Mouse (Mus musculus) embryonic fibroblast, embryonic 13.5 days (primary cell): ENCODE measurements around the gene Dtx1.

Experiments
- CTCF ChIP-seq: IDR thresholded peaks from 2 replicates; pipeline ENCODE4 v1.5.1; 2011; ENCODE audit warnings: mild to moderate bottlenecking, control low read depth, low read length, moderate library complexity, borderline replicate concordance; ENCODE audit not compliant: insufficient read depth
- POLR2A ChIP-seq: IDR thresholded peaks from 2 replicates; pipeline ENCODE4 v1.6.1; 2011; ENCODE audit warnings: low read depth, mild to moderate bottlenecking, control low read depth, low read length, moderate library complexity

GRCm38 (mm10) chr5:120694695-120695074 is 17.0 kb downstream of the Dtx1 start:
- TF ChIP-seq CTCF (no peak), POLR2A (no peak)
